Mouse (Mus musculus) 416B (cell line): ENCODE results near the gene Mtmr2.

Experiments
- DNase-seq: peaks from one replicate; pipeline ENCODE4 v3.0.0; 2011; ENCODE audit warnings: low read depth

The Mtmr2 gene

GRCm38 (mm10) chr9:13807657-13808056 lies 59.4 kb downstream of the Mtmr2 start:
- DNase-seq, result no peak

- peak; percentile 49 for DNase-seq
These were observed 61.7 kb downstream of the Mtmr2 start for GRCm38 (mm10) chr9:13809937-13810336.

GRCm38 (mm10) chr9:13818369-13818768 lies 70.2 kb downstream of the Mtmr2 start:
- no peak for DNase-seq

- no peak for DNase-seq
These were observed 72.6 kb downstream of the Mtmr2 start for GRCm38 (mm10) chr9:13820774-13821173.

- no peak for DNase-seq
These were observed 77.7 kb downstream of the Mtmr2 start for GRCm38 (mm10) chr9:13825896-13826295.

- DNase-seq, result peak; percentile 58
These were observed 78.2 kb downstream of the Mtmr2 start for GRCm38 (mm10) chr9:13826391-13826805.

GRCm38 (mm10) chr9:13826832-13827405 lies 78.7 kb downstream of the Mtmr2 start, which contains the start of gene Cep57:
Gene Cep57, minus strand, starts transcription at chr9:13827107.
- peak; percentile 99 for DNase-seq

GRCm38 (mm10) chr9:13827406-13828086 lies 79.3 kb downstream of the Mtmr2 start, which contains the start of gene Fam76b:
Gene Fam76b, plus strand, starts transcription at chr9:13827716.
- peak; percentile 100 for DNase-seq

- no peak for DNase-seq
These were observed 79.9 kb downstream of the Mtmr2 start for GRCm38 (mm10) chr9:13828087-13828441.

- DNase-seq, result no peak
These were observed 87.0 kb downstream of the Mtmr2 start for GRCm38 (mm10) chr9:13835256-13835655.

GRCm38 (mm10) chr9:13836726-13837125 lies 88.5 kb downstream of the Mtmr2 start:
- DNase-seq, result no peak

- peak; percentile 17 for DNase-seq
These were observed 99.4 kb downstream of the Mtmr2 start for GRCm38 (mm10) chr9:13847591-13847990.

- DNase-seq, result peak; percentile 86
These were observed 100.6 kb downstream of the Mtmr2 start for GRCm38 (mm10) chr9:13848481-13849480.

GRCm38 (mm10) chr9:13853876-13854275 lies 105.7 kb downstream of the Mtmr2 start:
- peak; percentile 51 for DNase-seq
